Mouse (Mus musculus) testis, adult 2 months (tissue): Measurements from ENCODE around the gene St6galnac5.

Source experiments
- CTCF ChIP-seq: fragments of 200-500 bp; IDR thresholded peaks from 2 replicates; pipeline ENCODE4 v1.5.1; 2012; ENCODE audit warnings: low read depth, mild to moderate bottlenecking, inconsistent platforms, low read length, moderate library complexity; ENCODE audit not compliant: control insufficient read depth, insufficient read depth, insufficient replicate concordance
- POLR2A ChIP-seq: fragments of 200-500 bp; IDR thresholded peaks from 2 replicates; pipeline ENCODE4 v1.6.1; 2012; ENCODE audit warnings: low read depth, mild to moderate bottlenecking, inconsistent platforms, low read length, moderate library complexity; ENCODE audit not compliant: control insufficient read depth

DNA sequence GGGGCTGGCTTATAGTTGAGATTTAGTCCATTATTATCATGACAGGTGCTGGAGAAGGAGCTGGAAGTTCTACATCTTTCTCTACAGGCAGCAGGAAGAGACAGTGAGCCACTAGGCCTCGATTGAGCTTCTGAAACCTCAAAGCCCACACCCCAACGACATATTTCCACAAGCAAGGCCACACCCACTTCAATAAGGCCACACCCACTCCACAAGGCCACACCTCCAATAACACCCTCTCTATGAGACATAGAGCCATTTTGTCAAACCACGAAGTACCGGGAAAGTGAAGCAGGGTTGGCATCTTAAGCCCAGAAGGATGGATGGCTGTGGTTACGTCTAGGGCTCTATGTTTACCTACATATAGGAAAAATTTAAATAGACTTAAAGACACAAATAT is 84.8 kb downstream of the St6galnac5 start:
- TF ChIP-seq CTCF = no peak
- TF ChIP-seq POLR2A = no peak
